Mouse (Mus musculus) embryonic stem cell, embryonic (primary cell): ENCODE results near the gene Sirt6.

Source experiments
- CTCF ChIA-PET, 4 experiments: fragments of 300-600 bp in 2 of 4; fragments of 350-600 bp in 2 of 4; sonication (Branson Sonifier 250); formaldehyde crosslinking; loops; one replicate each; lab custom pipeline; 2022; ENCODE audit warnings: inconsistent platforms in 2 of 4; lab: Charles Lee
- POLR2A ChIA-PET, 4 experiments: fragments of 300-600 bp in 2 of 4; fragments of 350-600 bp in 2 of 4; sonication (Branson Sonifier 250); formaldehyde crosslinking; loops; one replicate each; lab custom pipeline; 2022; ENCODE audit warnings: antibody characterized with exemption in 4 of 4, inconsistent platforms in 1 of 4; lab: Charles Lee

Sirt6 gene

DNA sequence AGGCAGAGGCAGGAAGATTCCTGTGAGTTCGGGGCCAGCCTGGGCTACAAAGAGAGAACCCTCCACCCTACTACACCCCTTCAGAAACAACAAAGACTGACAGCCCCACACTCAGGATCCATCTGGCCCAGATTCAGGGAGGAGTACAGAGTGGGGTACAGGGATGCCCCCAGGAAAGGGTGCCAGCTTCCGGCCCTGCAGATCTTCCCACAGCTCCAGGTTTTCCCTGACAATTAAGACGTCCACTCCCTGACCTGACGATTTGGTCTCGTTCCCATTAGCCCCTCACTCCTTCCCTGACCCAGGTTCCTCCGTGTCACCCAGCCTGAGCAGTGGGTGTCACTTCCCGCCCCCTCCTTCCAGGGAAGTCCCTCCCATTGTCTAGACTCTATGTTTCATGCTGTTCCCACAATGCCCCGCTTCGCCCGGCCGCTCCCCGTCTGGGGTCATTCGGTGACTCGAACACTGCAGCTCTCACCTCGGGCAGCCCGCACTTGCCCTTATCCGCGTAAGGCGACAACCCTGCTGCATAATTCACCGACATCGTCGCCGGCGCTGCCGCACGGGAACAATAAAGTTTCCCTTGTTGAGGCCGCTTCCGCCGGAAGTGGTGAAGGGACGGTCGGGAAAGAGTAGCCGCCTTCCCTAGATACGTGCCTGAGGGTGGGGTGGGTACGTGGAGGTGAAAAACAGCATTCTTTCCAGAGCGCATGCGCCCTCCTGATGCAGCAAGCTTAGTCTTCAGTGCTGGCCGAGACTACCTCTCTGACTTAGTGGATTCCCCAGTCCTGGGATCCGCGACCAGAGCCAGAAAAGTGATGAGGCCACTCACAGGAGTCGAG, at the start of gene Sirt6:
TSS of gene Sirt6 (minus strand) at position 804 of the 842 bp plus-strand sequence.
- ChIA-PET POLR2A (interaction anchor here (0.5 to 6.4 kb wide), 30 partner anchors 9 to 421 kb away, joined by 3 to 54 read pairs (median 4); partner anchors contain the start of genes BC025920 (in 1 of the 4), Gm10778 (in 1 of the 4), Tle6 (in 1 of the 4) and Zfp873 (in 1 of the 4)), CTCF (interaction anchor here in 1 of 4 experiments (0.9 to 3.7 kb wide), 2 partner anchors 24 to 76 kb away, joined by 3 to 15 read pairs; no protein-coding TSS in a partner anchor)

DNA sequence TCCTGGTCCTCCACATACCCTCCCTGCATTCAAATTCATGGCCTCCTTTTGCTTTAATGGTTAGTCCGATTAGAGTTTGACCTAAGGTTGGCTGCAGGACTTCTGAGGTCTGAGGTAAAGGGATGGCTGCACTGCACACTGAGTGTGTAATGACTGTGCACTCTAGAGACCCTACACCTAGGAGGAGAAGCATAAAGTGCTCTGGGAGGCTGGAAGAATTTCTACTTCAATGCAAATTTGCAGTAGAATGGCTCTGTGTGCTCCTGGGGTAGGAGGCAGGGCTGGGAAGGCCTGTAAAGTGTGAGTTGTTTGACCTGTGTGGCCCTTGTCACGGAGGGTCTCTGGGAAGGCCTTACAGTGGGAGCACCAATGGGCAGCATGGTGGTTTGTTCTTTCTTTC, 28.6 kb upstream of the Sirt6 start:
- CTCF ChIA-PET = no interaction called here
- POLR2A ChIA-PET = no interaction called here

DNA sequence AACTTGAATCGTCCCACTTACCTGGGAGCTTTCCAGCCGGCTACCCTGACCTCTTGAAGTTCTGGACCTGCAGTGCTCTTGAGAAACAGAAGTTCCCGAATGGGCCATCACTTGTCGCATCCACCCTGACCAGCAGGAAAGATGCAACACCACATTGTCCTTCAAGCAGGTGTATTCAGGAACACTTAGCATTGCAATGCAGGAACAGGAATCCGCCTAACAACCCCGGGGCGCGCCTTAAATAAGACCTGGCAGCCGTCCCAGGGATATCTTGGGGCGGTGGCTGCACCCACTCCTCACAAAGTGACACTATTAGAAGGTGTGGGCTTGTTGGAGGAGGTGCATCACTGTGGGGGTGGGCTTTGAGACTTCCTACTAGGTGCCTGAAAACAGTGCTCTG, 27.6 kb upstream of the Sirt6 start:
- POLR2A ChIA-PET = no interaction called here
- CTCF ChIA-PET = no interaction called here

- ChIA-PET CTCF (interaction anchor here in 1 of 4 experiments (0.6 kb wide), 1 partner anchor 79 kb away, joined by 3 read pairs; no protein-coding TSS in a partner anchor), POLR2A (interaction anchor here in 2 of 4 experiments (0.6 to 1.3 kb wide), 8 partner anchors 16 to 1768 kb away, joined by 3 to 7 read pairs (median 4); partner anchors contain the start of genes AU041133 (in 1 of the 2) and Zfp873 (in 1 of the 2))
Observed at GRCm38 (mm10) chr10:81648803-81649775, 21.5 kb upstream of the Sirt6 start, which contains the start of gene Gm10778. Gene Gm10778, plus strand, starts transcription at chr10:81649059.

- ChIA-PET CTCF (no interaction called here), POLR2A (interaction anchor here in 2 of 4 experiments (1.6 to 6.3 kb wide), 3 partner anchors 13 to 19 kb away, joined by 3 to 64 read pairs (median 54); partner anchors contain the start of genes Ankrd24 (in 1 of the 2) and Sirt6 (in 1 of the 2))
Observed at GRCm38 (mm10) chr10:81646015-81646555, 18.5 kb upstream of the Sirt6 start.

DNA sequence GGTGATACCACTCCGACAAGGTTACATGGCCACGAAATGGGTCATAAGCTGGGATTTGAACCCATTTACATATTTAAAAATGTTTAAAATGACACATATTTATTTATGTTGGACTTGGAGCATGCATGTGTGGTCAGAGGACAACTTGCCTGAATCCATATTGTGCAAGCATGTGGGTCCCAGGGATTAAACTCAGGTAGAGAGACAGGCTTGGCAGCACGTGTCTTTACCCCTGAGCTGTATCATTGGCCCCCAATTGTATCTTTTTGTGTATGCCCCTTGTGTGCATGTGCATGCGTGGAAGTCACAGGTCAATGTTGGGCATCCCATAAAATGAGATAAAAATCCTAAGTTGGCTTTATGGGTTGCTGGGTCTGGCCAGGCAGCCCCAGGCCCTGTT, 17.8 kb upstream of the Sirt6 start:
- POLR2A ChIA-PET = interaction anchor here in 2 of 4 experiments (2.8 to 6.3 kb wide), 5 partner anchors 12 to 74 kb away, joined by 10 to 64 read pairs (median 33); partner anchors contain the start of genes Ankrd24 (in 2 of the 2) and Sirt6 (in 2 of the 2)
- CTCF ChIA-PET = interaction anchor here in 1 of 4 experiments (0.6 kb wide), 1 partner anchor 93 kb away, joined by 4 read pairs; no protein-coding TSS in a partner anchor

DNA sequence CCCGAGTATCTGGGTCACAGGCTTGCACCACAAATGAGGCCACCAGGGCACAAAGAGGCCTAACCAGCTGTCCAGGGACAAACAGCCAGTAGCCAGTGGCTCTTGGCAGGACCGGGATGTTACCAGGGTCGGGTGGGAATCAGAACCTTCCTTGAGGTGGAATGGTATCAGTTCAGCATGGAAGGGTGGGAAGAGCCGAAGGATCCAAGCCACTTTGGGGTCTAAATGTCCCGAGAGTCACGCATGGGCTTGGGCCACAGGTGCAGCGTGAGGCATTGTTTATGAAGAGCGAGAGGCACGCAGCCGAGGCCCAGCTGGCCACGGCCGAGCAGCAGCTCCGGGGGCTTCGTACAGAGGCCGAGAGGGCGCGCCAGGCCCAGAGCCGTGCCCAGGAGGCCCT, 17.1 kb upstream of the Sirt6 start:
- ChIA-PET CTCF (interaction anchor here in 3 of 4 experiments (0.7 to 1.5 kb wide), 5 partner anchors 11 to 1205 kb away, joined by 3 to 9 read pairs (median 4); no protein-coding TSS in a partner anchor), POLR2A (interaction anchor here in 2 of 4 experiments (1.5 to 6.3 kb wide), 11 partner anchors 8 to 404 kb away, joined by 5 to 64 read pairs (median 10); partner anchors contain the start of genes Ankrd24 (in 2 of the 2), Sirt6 (in 2 of the 2) and Zfp873 (in 1 of the 2))

DNA sequence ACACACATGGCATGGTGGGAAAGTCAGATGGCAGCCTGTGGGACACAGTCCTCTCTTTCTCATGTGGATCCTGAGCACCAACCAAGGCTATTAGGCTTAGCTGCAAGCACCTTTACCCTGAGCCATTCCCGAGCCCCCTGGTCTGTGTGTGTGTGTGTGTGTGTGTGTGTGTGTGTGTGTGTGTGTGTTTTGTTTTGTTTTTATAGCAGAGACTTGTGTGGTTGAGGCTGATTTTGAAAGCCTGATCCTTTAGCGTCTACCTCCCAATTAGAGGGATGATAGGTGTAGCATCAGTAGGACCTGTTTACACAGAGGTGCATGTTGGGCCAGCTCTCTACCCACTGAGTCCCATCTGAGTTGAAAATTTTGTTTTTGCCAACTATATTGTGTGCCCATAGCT, 16.6 kb upstream of the Sirt6 start:
- ChIA-PET POLR2A (interaction anchor here (0.7 to 6.3 kb wide), 37 partner anchors 8 to 1214 kb away, joined by 3 to 64 read pairs (median 5); partner anchors contain the start of genes Sirt6 (in 4 of the 4), Ankrd24 (in 3 of the 4), 1190007I07Rik (in 1 of the 4) and AU041133 (in 1 of the 4)), CTCF (interaction anchor here in 3 of 4 experiments (0.6 to 2.5 kb wide), 11 partner anchors 11 to 1205 kb away, joined by 3 to 9 read pairs (median 4); no protein-coding TSS in a partner anchor)

DNA sequence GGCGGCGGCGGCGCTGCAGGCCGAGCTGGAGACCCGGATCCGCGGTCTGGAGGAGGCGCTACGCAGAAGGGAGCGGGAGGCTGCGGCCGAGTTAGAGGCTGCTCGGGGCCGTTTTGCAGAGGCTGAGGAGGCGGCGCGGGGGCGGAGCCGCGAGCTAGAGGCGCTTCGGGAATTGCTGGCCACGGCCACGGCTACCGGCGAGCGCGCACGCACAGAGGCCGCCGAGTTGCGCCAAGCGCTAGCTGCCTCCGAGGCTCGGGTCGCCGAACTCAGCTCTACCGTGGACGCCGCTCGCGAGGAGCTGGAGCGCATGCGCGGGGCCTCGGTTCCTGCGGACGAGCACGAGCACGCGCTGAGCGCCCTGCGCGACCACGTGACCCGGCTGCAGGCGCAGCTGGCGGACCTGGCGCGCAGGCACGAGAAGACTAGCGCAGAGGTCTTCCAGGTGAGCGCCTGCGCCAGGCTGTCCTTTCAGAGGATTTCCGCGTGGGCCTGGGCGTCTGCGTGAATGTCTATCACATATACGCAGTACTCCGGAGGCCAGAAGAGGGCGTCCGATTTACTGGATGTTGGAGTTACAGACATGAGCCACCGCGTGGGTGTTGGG, 16.0 kb upstream of the Sirt6 start:
- POLR2A ChIA-PET = interaction anchor here (0.5 to 6.3 kb wide), 49 partner anchors 8 to 1215 kb away, joined by 3 to 64 read pairs (median 4); partner anchors contain the start of genes Sirt6 (in 4 of the 4), Ankrd24 (in 3 of the 4), 1190007I07Rik (in 1 of the 4) and AU041133 (in 1 of the 4)
- CTCF ChIA-PET = interaction anchor here in 3 of 4 experiments (0.6 to 2.5 kb wide), 12 partner anchors 8 to 359 kb away, joined by 3 to 8 read pairs (median 3); no protein-coding TSS in a partner anchor

GRCm38 (mm10) chr10:81642648-81643448, 15.3 kb upstream of the Sirt6 start:
- ChIA-PET POLR2A (interaction anchor here (0.5 to 6.3 kb wide), 49 partner anchors 7 to 1216 kb away, joined by 3 to 64 read pairs (median 4); partner anchors contain the start of genes Sirt6 (in 4 of the 4), Ankrd24 (in 3 of the 4), 1190007I07Rik (in 1 of the 4) and AU041133 (in 1 of the 4)), CTCF (interaction anchor here in 2 of 4 experiments (0.9 to 2.5 kb wide), 10 partner anchors 9 to 140 kb away, joined by 3 to 8 read pairs (median 3); no protein-coding TSS in a partner anchor)

GRCm38 (mm10) chr10:81641978-81642647, 14.5 kb upstream of the Sirt6 start:
- POLR2A ChIA-PET = interaction anchor here in 3 of 4 experiments (0.9 to 6.3 kb wide), 13 partner anchors 9 to 536 kb away, joined by 3 to 64 read pairs (median 9); partner anchors contain the start of genes Ankrd24 (in 2 of the 3) and Sirt6 (in 2 of the 3)
- CTCF ChIA-PET = interaction anchor here in 2 of 4 experiments (0.5 to 2.6 kb wide), 6 partner anchors 8 to 91 kb away, joined by 3 to 8 read pairs (median 4); no protein-coding TSS in a partner anchor

DNA sequence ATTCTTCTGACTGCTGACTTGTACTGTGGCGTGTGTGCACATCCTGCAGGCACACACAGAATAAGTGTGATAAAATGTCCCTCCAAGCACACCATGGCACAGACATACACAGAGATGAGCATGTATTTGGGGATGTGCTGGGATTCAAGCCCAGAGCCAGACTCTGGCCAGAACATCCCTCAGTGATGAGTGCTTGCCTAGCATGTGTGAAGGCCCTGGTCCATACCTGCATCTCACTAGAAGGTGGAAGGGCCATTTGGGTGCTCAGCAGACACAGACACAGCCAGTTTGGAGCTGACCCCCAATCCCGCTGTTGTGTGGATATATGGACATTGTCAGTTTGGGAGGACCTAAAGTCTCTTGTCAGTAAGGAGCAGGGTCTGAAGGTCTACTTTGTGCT, 14.0 kb upstream of the Sirt6 start:
- CTCF ChIA-PET = interaction anchor here in 2 of 4 experiments (0.5 to 2.6 kb wide), 6 partner anchors 8 to 90 kb away, joined by 3 to 8 read pairs (median 4); no protein-coding TSS in a partner anchor
- POLR2A ChIA-PET = interaction anchor here in 2 of 4 experiments (0.5 to 6.3 kb wide), 7 partner anchors 9 to 240 kb away, joined by 3 to 64 read pairs (median 13); partner anchors contain the start of genes Ankrd24 (in 2 of the 2) and Sirt6 (in 2 of the 2)

GRCm38 (mm10) chr10:81640825-81641224, 13.2 kb upstream of the Sirt6 start:
- ChIA-PET POLR2A (interaction anchor here in 2 of 4 experiments (0.5 to 5.7 kb wide), 4 partner anchors 14 to 239 kb away, joined by 3 to 54 read pairs (median 17); partner anchors contain the start of genes Ankrd24 (in 2 of the 2) and Sirt6 (in 2 of the 2)), CTCF (interaction anchor here in 2 of 4 experiments (0.6 to 2.6 kb wide), 3 partner anchors 76 to 90 kb away, joined by 3 to 5 read pairs (median 4); no protein-coding TSS in a partner anchor)

- CTCF ChIA-PET = interaction anchor here in 2 of 4 experiments (0.5 to 0.9 kb wide), 2 partner anchors 10 to 18 kb away, joined by 3 read pairs; no protein-coding TSS in a partner anchor
- POLR2A ChIA-PET = interaction anchor here in 1 of 4 experiments (0.5 kb wide), 1 partner anchor 14 kb away, joined by 3 read pairs; no protein-coding TSS in a partner anchor
Observed at GRCm38 (mm10) chr10:81638101-81638500, 10.5 kb upstream of the Sirt6 start.
